Mouse (Mus musculus): ENCODE results near the gene Tmed8.

DNA sequence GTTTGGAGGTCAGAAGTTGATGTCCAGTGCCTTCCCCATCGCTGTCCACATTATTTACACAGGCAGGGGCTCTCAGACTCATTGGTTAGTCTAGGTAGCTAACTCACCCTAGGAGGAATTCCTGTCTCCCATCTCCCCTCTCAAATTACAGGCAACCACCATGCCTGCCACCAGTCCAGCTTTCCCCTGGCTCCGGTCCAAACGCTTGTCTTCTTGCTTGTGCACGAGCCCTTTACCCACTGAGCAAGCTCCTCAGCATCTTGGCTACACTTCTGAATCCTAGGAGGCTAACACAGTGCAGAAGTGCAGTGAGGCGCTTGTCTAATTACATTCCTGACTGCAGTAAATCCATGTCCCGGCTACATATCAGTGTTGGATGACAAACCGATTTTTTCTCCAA is 19.1 kb upstream of the Tmed8 start:
- TF ChIP-seq CTCF (IDR thresholded peaks at IDR 0.05; ENCODE audit: extremely low read depth, insufficient read depth, insufficient read length, insufficient replicate concordance) = no peak
- no peak for TF ChIP-seq POLR2A (IDR thresholded peaks at IDR 0.05; ENCODE audit: low read depth, low read length)

Data from spleen, adult 2 months (tissue).